In the genomic region with DNA sequence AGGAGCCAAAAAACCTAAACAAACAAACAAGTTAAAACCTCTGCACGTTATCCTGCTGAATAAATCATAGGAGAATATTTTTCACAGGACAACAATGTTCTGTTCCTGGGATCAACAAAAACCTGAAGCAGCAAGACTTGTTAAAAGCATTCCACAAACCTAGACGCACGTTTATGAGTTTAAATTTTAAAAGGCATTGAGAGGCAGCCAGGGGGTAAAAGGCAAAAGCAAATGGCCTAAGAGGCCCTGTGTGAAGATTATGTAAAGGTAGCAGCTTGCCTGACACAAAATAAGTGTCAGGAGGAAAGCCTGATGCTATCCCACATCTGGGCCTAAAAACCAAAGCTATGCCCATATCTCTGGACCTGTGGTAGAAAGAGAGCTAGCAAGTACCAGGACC, we compare ENCODE assay signal across 18 mouse cellular contexts.
"Had no signal": no experiment of that assay in that cellular context is flagged by ENCODE, and none has a peak within 500 bp of the region (broad histone marks: within the 10 kb centered on the region; RNA-seq: fewer than 3 reads in every experiment).

No protein-coding gene starts in this region.

- H3K4me2 ChIP-seq: lung, embryonic 14.5 days; midbrain, embryonic 13.5 days; midbrain, embryonic 15.5 days; neural tube, embryonic 13.5 days; neural tube, embryonic 15.5 days had no signal

- DNase-seq: lung, adult 18-20 months; lung, embryonic 14.5 days; lung, postnatal 10 days; lung, postnatal 4 days; retina, postnatal 1 day; right cerebral cortex, adult 18-20 months; right cerebral cortex, postnatal 25 days; right cerebral cortex, postnatal 4 days; spleen, adult 18-20 months; thymus, adult 18-20 months; thymus, postnatal 14 days; thymus, postnatal 36 days had no signal

- H3K9me3 ChIP-seq: midbrain, embryonic 10.5 days; midbrain, embryonic 13.5 days; midbrain, embryonic 15.5 days; neural tube, embryonic 13.5 days; neural tube, embryonic 15.5 days had no signal

- H3K27ac ChIP-seq: midbrain, embryonic 10.5 days; midbrain, embryonic 13.5 days; midbrain, embryonic 15.5 days; neural tube, embryonic 13.5 days; neural tube, embryonic 15.5 days had no signal

- H3K27me3 ChIP-seq: midbrain, embryonic 13.5 days; midbrain, embryonic 15.5 days; neural tube, embryonic 13.5 days; neural tube, embryonic 15.5 days had no signal

- H3K36me3 ChIP-seq: midbrain, embryonic 10.5 days; midbrain, embryonic 13.5 days; midbrain, embryonic 15.5 days; neural tube, embryonic 13.5 days; neural tube, embryonic 15.5 days had no signal

- ATAC-seq: midbrain, embryonic 13.5 days; midbrain, embryonic 15.5 days had no signal

- H3K4me3 ChIP-seq: midbrain, embryonic 10.5 days; midbrain, embryonic 13.5 days; midbrain, embryonic 15.5 days; myocyte; neural tube, embryonic 13.5 days; neural tube, embryonic 15.5 days had no signal

- H3K9ac ChIP-seq: lung, embryonic 14.5 days; midbrain, embryonic 13.5 days; midbrain, embryonic 15.5 days; neural tube, embryonic 13.5 days; neural tube, embryonic 15.5 days had no signal
